Mouse (Mus musculus) G1E-ER4 (cell line): Measurements from ENCODE around the gene Gm26558. TPM values are rescaled to one million over a fixed set of nuclear protein-coding genes. Genes with fewer than 3 reads are reported as not detected.

Source experiments
- GATA1 ChIP-seq: IDR thresholded peaks from one replicate; pipeline ENCODE4 v1.8.0; 2012; ENCODE audit warnings: low read length, inconsistent platforms
- polyA plus RNA-seq: library from polyadenylated mRNA; stranded (reverse); fragments of >175 nt; gene quantifications from 2 replicates; pipeline ENCODE4 v1.2.3, GENCODE M21; 2012

Gm26558 gene
- polyA plus RNA-seq, 1 experiment = not detected

DNA sequence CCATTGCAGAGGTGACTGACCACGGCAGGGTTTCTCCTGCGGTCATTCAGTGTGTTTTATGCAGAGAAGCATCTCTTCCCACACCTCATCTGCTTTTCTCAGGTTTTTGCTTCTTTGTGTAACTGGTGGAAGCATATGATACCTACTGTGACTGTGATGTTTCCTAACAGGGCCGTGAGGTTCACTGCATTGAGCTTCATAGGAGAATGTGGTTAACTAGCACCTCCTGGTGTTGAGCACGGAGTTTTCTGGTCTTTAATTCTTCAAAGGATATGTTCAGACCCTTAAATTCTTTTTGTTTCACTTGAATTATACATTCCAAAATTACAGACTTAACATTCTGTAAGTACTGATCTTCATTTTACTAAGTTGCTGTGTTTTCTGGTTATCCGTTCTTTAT lies 1.9 kb upstream of the Gm26558 start:
- TF ChIP-seq GATA1 = no peak

DNA sequence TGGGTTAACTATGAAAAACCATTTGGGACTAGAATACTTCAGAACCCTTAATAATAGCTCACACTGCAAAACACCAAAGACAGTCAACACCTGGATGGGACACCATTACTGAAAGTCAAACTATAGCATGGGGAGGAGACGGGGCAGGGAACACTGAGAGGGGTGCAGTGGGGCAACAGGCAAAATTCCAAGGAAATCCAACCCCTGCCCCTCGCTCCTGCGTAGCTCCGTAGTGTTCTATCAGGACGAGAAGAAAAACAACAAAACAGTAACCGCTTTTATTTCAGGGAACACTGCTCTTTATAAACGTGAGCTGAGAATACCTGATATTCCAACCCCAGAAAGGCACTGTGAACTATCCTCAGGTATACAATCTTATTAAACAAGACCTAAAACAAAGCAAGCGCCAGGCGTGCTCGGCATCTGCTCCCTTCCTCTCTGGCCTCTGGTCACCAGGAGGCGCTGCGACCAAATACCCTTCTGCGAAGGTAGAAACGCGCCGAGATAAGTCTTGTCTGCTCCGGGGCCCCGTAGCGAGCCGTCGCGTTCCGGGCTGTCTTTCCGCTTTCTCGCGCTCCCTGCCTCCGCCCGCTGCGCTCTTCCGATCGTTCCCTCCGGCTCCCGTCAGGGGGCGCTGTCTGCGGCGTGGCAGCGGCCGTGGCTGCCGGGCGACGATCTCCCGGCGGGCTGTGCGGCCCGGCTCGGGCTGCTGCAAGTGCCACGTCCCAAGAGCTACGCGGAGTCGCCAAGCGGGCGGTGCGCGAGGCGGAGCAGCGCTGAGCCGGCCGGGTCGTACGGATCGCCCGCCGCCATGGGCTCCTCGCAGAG lies 807 bp downstream of the Gm26558 start, which contains the start of gene Gorasp2:
Gene Gorasp2 (plus strand): TSS at position 690 of the 828 bp plus-strand sequence.
- no peak for TF ChIP-seq GATA1

DNA sequence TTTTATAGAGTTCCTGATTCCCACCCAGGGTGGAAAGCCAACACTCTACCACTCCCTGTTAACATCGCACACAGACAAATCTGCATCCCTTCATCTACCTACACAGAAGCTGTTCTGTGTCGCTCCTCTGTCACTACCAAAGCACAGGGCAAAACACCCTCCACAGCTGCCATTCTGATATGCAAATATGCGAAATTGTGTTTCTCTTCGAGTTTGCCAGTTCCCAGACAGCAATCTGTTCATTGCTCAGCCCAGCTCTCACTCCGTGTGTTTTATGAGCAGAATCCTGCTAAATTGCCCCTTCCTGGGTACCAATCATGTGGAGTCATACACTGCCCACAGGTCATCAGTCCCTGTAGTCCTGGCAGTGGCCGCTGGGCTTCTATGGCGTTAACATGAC lies 4.8 kb downstream of the Gm26558 start:
- TF ChIP-seq GATA1 = no peak

DNA sequence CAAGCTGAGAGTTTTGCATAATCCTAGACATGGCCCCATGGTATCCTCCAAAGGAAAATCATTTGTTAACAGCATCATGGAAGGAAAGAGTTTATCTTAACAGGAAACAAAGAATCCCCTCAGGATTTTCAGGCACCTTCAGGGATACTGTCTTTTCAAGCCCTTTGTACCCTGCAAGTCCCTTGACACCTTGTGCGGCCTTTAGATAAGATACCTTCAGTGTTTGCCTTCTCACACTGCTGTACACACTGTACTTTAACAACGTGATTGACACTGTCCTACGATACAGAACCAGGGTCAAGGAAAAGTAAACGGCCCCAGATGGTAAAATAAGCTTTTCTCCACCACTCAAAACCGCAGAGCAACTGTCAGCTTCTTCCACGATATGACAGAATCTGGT lies 10.1 kb downstream of the Gm26558 start:
- no peak for TF ChIP-seq GATA1

DNA sequence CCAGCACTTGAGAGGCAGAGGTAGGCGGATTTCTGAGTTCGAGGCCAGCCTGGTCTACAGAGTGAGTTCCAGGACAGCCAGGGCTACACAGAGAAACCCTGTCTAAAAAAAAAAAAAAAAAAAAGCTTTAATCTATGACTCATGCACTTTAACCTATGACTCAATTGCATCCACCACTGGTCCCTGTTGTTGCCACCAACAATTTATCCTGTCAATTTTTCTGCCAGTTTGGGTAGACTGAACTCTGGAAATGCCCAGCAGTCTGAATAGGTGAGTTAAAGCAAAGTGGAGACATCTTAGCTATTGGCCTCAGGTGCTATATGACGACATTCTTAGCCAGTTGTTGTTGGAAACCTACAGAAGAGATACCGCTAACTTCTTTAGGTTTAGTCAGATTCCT lies 12.4 kb downstream of the Gm26558 start:
- no peak for TF ChIP-seq GATA1

DNA sequence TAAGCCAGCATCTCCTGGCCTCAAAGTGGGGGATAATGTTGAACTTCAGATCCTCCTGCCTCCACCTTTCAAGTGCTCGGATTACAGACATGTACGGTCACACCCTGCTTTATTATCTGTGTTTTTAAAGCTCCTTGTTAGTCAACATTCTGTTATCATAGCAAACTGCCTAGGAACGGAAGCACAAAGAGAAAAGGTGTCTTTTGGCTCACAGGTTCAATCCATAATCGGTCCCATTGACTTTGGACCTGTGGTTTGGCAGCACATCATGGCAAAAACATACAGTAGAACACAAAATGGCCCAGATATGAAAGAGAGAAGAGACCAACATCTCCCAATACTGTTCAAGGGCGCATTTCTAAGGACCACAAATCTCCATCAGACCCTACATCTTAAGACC lies 13.6 kb downstream of the Gm26558 start:
- TF ChIP-seq GATA1 = no peak

DNA sequence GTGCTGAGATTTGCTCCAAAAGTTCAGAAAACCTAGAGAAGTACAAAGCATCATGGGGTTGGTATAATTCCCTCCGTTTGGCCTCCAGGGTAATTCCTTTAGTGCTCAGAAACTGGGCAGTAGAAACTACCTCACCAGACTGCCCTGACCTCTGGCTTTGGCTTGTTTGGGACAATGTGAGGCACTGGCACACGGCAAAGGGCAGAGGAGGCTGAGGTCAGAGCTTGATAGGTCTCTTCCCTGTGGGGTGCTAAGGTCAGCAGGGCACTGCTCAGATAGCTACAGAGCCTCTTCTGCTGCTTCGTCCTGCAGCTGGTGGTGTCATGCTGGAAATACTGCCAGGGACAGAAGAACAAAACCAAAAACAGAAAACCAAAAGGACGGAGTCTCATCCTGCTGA lies 14.2 kb downstream of the Gm26558 start:
- TF ChIP-seq GATA1 = no peak

DNA sequence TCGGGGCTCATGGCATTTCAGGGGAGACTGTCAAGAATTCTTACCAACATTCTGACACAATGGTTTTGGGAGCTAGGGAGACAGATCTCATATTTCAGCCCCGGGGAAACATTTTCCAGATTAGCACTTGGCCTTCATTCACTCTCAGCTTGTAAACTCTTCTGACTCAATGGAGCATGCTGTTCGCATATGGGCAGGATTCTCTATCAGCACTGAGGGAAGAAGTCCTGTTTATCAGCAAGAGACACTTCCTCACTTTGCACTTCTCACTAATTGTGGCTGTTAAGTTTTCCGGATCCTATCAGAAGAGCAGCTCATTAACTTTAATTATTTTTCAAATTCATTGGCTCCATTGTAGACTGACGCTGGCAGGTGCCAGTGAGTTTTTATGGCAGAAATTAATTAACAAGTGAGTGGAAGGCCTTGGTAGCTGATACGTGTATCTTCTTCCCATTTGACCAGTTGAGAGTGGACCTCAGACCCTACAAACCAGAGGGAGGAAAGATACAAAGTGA lies 16.6 kb downstream of the Gm26558 start:
- TF ChIP-seq GATA1 = no peak

DNA sequence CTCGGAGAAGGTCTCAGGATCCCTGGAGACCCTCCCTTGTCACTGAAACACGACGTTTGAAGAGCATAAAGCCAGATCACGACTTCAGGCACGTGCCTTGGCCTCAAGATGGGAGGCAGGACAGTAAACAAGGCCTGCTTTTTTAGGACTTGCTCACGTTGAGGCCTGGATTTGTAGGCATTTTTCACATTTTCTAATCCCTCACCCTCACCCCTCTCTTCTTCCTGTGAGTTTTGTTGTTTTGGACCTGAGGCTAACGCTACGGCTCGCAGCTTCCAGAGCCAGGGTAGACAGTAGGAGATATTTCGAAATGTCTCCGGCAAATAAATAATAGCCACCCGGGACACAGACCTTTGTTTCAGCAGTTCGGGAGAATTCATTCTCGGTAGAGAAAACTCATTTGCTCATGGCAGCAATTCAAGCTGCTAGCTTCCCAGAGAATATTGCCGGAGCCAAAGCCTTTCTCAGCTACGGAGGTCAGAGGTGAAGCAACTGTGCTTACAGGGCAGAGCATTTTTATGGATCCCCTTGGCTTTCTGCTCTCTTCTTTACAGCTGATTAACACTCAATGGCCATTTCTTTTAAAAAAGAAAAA lies 18.8 kb downstream of the Gm26558 start:
- TF ChIP-seq GATA1 = no peak

DNA sequence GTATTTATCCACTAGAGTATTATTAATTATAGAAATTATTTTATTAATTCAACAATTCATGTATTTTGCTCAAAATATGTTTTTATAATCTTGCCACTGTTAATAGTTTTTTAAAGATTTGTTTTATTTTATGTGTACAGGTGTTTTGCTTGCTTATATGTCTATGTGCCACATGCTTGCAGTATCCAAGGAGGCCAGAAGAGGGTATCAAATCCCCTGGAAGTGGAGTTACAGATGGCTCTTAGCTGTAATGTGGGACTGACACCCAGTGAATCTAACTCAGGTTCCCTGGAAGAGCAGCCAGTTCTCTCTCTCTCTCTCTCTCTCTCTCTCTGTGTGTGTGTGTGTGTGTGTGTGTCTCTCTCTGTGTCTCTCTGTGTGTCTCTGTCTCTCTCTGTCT lies 20.9 kb downstream of the Gm26558 start:
- no peak for TF ChIP-seq GATA1

DNA sequence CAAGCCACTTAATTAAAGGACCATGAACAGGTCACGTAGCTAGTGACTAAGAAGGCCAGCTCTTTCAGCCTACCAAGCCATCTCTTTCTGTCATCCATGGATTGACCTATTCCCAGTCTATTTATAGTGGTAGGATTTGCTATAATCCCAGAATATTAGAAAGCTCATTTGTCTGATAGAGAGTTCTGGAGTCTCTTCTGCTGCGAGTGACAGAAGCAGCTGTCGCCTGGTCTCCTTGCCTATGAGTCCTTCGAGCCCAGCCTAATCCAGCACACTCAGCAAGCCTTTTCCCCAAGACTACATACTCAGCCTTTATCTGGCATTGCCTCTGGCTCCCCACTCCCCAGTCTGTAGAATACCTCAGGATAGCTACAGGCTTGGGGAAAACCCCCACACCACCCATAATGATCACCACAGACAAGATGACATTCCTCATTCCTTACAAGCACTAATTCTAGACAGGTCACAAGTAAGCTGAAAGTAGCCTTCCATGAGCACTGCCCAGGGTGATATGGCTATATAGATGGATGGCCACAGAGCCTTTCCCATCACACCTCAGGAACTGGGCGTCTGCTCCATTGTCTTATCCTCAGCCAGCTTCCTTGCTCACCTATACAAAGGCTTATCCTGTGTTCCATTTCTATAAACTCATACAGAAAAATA lies 27.7 kb downstream of the Gm26558 start:
- TF ChIP-seq GATA1 = no peak

DNA sequence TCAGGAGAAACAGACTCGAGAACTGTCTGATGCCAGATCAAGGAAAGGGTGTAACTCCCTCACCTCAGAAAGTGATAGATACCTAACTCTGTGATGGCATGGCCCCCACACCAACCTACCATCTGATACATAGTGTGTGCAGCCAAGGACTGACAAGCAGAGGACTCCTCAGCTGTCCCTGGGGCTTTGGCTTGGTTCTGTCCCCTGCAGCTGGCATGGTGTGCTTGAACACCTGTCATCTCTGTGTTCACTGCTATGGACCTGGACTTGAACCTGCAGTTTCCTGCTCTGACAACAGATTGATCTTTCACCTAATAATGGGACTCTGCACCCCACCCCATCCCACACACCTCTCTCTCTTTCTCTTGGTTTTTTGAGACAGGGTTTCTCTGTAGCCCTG lies 29.5 kb downstream of the Gm26558 start:
- TF ChIP-seq GATA1 = no peak

DNA sequence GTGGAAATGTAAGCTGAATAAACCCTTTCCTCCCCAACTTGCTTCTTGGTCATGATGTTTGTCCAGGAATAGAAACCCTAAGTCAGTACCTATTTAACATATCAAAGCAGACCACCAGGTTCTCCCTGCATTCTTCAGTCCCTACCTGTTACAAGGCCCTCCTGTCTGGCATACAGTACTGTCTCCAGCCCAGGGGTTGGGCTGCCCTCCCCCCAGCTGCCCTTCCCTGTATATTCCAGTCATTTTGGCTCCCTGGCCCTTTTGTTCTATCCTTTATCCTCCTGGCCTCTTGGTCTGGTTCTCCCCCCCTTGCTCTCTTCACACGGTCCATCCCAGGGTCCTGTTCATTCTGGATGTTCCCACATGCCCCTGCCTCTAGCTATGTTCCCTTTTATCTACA lies 30.6 kb downstream of the Gm26558 start:
- TF ChIP-seq GATA1 = no peak

DNA sequence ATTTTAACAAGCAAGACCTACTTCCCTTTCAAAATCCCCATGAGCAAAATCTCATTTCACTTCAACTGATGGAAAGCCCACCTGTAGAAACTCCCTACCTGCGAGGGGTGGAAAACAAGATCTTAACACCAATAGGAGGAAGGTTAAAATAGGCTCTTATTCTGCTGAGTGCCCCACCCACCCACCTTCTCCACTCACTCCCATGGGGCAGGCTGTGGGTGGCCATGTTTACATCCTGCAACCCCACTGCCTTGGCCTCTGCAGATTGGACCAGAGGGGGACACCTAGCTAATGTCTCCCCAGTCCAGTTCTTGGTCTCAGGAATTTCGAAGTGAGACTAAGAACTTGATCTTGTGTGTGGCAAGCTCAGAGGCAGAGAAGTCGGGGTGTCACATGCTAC lies 32.0 kb downstream of the Gm26558 start:
- no peak for TF ChIP-seq GATA1

DNA sequence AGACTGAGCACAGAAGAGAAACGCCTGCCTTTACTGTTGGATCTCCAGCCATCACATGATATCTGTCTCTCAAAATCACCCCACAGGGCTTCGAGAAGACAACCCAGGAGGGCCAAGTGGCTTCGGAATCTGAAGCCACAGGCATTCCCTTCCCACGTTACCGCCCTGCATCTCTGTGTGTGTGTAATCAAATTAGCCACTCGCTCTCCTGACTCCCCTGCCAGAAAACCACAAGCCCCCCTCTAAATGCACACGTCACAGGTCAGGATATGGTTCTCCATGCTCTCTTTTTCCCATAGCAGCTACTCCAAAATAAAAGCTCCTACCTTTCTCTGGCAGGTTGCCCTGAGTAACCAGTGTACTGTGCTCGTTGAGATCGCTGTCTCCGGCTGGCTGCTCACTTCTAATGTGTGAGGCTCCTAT lies 32.6 kb downstream of the Gm26558 start:
- no peak for TF ChIP-seq GATA1

DNA sequence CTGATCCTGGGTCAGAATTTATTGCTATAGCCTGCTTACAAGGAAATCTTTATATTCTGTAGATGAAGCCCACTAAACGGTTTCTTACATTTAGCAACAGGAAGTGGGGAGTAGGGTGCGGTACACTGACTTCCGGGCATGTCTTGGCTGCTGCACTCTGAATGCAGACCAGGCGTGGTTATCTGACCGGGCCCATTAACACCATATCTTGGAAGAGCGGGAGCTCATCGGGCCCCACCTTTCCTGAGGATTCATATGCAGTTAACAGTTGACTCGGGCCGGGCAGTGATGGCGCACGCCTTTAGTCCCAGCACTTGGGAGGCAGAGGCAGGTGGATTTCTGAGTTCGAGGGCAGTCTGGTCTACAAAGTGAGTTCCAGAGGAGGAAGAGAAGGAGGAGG lies 33.5 kb downstream of the Gm26558 start:
- no peak for TF ChIP-seq GATA1
